Mouse (Mus musculus) lung, adult 2 months (tissue): Measurements from ENCODE around the gene Arhgap27. TPM values are rescaled to one million over a fixed set of nuclear protein-coding genes. Genes with fewer than 3 reads are reported as not detected.
A peak's percentile ranks its signal among the peaks of the same experiment; 100 is the strongest.
"Not testable (repeated sequence)": the region's sequence is repeated elsewhere in the genome, so short reads cannot be mapped to it uniquely, and the experiment has no call there.

Experiments used
- DNase-seq: peaks from one replicate; pipeline ENCODE4 v3.0.0; 2022
- H3K4me1 ChIP-seq: fragments of 200-500 bp; 2 replicates; pipeline ENCODE4 v1.6.1; 2011; ENCODE audit warnings: low read length; ENCODE audit not compliant: control insufficient read depth, insufficient read depth
- H3K4me3 ChIP-seq: fragments of 200-500 bp; replicated peaks from 2 replicates; pipeline ENCODE3; 2011; ENCODE audit warnings: low read depth, mild to moderate bottlenecking, control low read depth, low read length; ENCODE audit errors: extremely low read depth
- CTCF ChIP-seq: fragments of 200-500 bp; IDR thresholded peaks from 2 replicates; pipeline ENCODE4 v1.5.1; 2011; ENCODE audit warnings: mild to moderate bottlenecking, low read length, control low read depth; ENCODE audit not compliant: insufficient read depth
- POLR2A ChIP-seq: fragments of 200-500 bp; IDR thresholded peaks from 2 replicates; pipeline ENCODE4 v1.6.1; 2011; ENCODE audit warnings: low read depth, mild to moderate bottlenecking, control low read depth, low read length, borderline replicate concordance; ENCODE audit errors: extremely low read depth
- WGBS: fragments of 180-500 bp; shearing (Covaris S2); methylation state at CpG from one replicate; pipeline ENCODE4 v1.1.7; 2018; 5-methylcytosine and 5-hydroxymethylcytosine counted together
- polyA plus RNA-seq: library from polyadenylated mRNA; depleted of rRNA; stranded (reverse); fragments of >200 nt; gene quantifications from 2 replicates; pipeline ENCODE4 v1.2.3, GENCODE M21; 2012; rRNA removed

Gene Arhgap27
- 71.4 and 83.7 TPM in 2 replicates for polyA plus RNA-seq

GRCm38 (mm10) chr11:103363214-103364148 lies at the start of gene Arhgap27:
Gene Arhgap27, minus strand, starts transcription at chr11:103363692.
- WGBS = 2% methylated on average over 35 of the region's 35 CpGs
- no peak for DNase-seq
- peak within 1 kb of the TSS; percentile 73 for H3K4me3 ChIP-seq
- TF ChIP-seq CTCF (no peak), POLR2A (peak; percentile 69)
- H3K4me1 ChIP-seq = peaks cover 39% of the 10 kb centered on the region

GRCm38 (mm10) chr11:103412950-103413423 lies 49.5 kb upstream of the Arhgap27 start:
- TF ChIP-seq CTCF = no peak
- no peak for TF ChIP-seq POLR2A
- 3% methylated on average over 14 of the region's 14 CpGs for WGBS
- H3K4me3 ChIP-seq = peak overlapping the region; percentile 75
- peaks cover 5% of the 10 kb centered on the region for H3K4me1 ChIP-seq
- DNase-seq = no peak

GRCm38 (mm10) chr11:103411981-103412949 lies 48.8 kb upstream of the Arhgap27 start, which contains the start of gene Plekhm1:
Gene Plekhm1, minus strand, starts transcription at chr11:103412687.
- peak; percentile 93 for DNase-seq
- TF ChIP-seq POLR2A = peak; percentile 77; the same call in 1 of the 2 replicates
- no peak for TF ChIP-seq CTCF
- WGBS = under 1% methylated on average over 67 of the region's 67 CpGs
- peaks cover 5% of the 10 kb centered on the region for H3K4me1 ChIP-seq
- H3K4me3 ChIP-seq = peak within 1 kb of the TSS; percentile 90

DNA sequence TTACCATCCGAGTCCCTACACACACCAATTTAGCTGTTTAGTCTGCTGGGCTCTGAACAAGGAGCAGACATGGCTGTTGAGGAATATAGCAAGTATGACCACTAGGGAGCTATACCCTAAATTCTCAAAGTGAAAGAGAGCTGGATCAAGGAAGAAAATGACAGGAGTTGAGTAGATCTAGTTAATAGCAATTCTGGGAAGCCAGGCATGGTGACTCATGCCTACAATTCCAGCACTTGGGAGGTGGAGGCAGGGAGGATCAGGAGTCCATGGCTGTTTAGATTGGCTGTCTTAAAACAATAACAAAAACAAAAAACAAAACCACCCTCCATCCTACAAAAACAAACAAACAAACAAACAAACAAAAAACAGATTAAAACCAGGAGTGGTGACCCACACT lies 47.8 kb upstream of the Arhgap27 start:
- no peak for DNase-seq
- WGBS = 88% methylated on average over 1 of the region's 1 CpGs
- H3K4me1 ChIP-seq = peaks cover 7% of the 10 kb centered on the region
- TF ChIP-seq CTCF (no peak), POLR2A (no peak)
- H3K4me3 ChIP-seq = no peak overlapping the region

GRCm38 (mm10) chr11:103408880-103409279 lies 45.4 kb upstream of the Arhgap27 start:
- TF ChIP-seq CTCF (no peak), POLR2A (no peak)
- 91% methylated on average over 13 of the region's 13 CpGs for WGBS
- DNase-seq = no peak
- H3K4me3 ChIP-seq = no peak overlapping the region
- H3K4me1 ChIP-seq = peaks cover 8% of the 10 kb centered on the region

- H3K4me1 ChIP-seq, H3K4me3 ChIP-seq, DNase-seq: not testable (repeated sequence)
- WGBS = 43% methylated on average over 5 of the region's 5 CpGs
Observed at GRCm38 (mm10) chr11:103407136-103407535, 43.6 kb upstream of the Arhgap27 start.

DNA sequence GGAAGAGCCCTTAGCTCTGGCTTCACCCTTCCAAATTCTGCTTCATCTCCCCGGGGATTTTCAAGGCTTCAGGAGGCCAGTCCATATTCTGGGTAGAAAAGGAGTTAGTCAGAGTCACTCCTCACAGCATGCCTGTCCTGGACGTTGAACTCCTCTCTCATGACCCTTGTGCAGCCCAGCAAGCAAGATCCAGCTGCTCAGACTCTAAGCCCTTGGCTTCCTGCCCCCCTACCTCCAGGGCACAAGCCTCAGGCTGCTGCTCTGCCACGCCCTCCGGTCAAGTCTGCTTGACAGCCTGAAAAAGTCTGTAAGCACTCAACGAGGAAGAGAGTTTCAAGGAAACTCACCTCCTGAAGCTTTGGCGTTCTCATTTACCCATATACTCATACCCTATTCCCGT lies 43.1 kb upstream of the Arhgap27 start:
- no peak for TF ChIP-seq CTCF
- TF ChIP-seq POLR2A = no peak
- no peak overlapping the region for H3K4me3 ChIP-seq
- WGBS = 44% methylated on average over 7 of the region's 7 CpGs
- DNase-seq = peak; percentile 49
- H3K4me1 ChIP-seq = peaks cover 8% of the 10 kb centered on the region

DNA sequence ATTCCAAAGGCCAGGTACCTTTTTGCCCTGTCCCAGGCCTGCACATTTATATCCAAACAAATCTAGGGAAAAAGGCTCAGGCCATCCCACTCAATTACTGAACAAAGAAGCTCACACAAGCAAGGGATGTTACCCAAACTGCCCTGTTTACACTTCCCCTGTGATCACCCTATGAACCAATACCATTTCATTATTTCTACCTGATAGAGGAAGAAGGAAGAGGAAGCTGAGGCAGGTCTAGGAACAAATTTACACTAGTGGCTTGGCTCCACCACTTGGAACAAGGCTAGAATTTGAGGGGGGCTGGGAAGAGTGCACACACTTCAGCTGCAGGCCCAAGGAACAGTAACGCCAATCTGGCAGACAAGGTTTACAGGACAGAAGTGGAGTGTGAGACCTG lies 42.3 kb upstream of the Arhgap27 start:
- no peak for TF ChIP-seq CTCF
- no peak for TF ChIP-seq POLR2A
- no peak for DNase-seq
- 59% methylated on average over 1 of the region's 1 CpGs for WGBS
- H3K4me1 ChIP-seq = peaks cover 4% of the 10 kb centered on the region
- H3K4me3 ChIP-seq = no peak overlapping the region

DNA sequence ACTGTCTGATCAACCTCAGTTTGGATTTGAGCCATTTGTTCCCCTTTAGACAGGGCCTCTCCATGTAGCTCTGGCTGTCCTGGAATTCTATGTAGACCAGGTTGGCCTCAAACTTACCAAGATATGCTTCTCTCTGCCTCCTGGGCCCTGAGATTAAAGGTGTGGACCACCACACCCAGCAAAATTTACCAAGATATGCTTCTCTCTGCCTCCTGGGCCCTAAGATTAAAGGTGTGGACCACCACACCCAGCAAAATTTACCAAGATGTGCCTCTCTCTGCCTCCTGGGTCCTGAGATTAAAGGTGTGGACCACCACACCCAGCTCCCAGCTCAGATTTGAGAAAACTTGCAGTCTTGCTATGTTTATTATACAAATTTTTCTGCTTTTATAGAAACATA lies 41.1 kb upstream of the Arhgap27 start:
- TF ChIP-seq POLR2A = no peak
- no peak for TF ChIP-seq CTCF
- no peak overlapping the region for H3K4me3 ChIP-seq
- no peak for DNase-seq
- peaks cover 4% of the 10 kb centered on the region for H3K4me1 ChIP-seq
